Mouse (Mus musculus): ENCODE measurements around the gene Lcp1. TPM values are rescaled to one million over a fixed set of nuclear protein-coding genes. Genes with fewer than 3 reads are reported as not detected.

The Lcp1 gene
- total and polyA plus RNA-seq, 3 experiments, result 6.8 to 15.2 (median 14.3) TPM

DNA sequence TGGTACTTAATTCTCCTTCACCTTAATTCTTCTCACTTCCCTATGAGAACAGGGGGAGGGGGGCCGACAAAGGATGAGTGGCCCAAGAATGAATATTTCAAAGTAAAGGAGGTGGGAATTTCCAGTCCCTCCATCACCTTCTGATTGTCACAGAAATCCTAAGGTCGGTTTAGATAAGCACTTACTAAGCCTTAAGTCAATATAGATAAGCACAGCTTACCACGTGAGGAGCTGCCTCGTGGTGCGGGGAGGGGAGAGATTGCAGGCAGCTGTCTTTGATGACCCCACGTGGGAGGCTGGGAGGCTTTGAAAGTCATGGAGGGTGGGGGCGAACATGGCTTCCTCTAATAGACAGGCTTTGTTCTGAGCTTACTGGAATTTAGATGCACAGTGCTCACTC lies 66.8 kb downstream of the Lcp1 start:
- WGBS, result 35% methylated on average over 7 of the region's 7 CpGs
- H3K4me1 ChIP-seq (ENCODE audit: control insufficient read depth, insufficient read depth, low read length), result no peaks in the 10 kb centered on the region
- H3K27ac ChIP-seq, result no peak overlapping the region
- intact Hi-C loops (cut with DNase I), result loop anchor here (5.0 to 10.0 kb wide), 4 partner anchors 70 to 567 kb away; no protein-coding TSS in a partner anchor
- no peak for DNase-seq
- no peaks in the 10 kb centered on the region for H3K79me2 ChIP-seq (replicated peaks; ENCODE audit: control insufficient read depth, insufficient read depth, low read length)
- no peaks in the 10 kb centered on the region for H3K36me3 ChIP-seq (ENCODE audit: control insufficient read depth, insufficient read depth, low read length)
- TF ChIP-seq EP300 (IDR thresholded peaks at IDR 0.05; ENCODE audit: insufficient read depth, low read depth, low read length) (no peak), POLR2A (IDR thresholded peaks at IDR 0.05; ENCODE audit: insufficient read depth, low read depth, low read length) (no peak), CTCF (IDR thresholded peaks at IDR 0.05) (no peak)
- H3K27me3 ChIP-seq (ENCODE audit: control insufficient read depth, insufficient read depth, low read length), result no peaks in the 10 kb centered on the region
- no peak overlapping the region for H3K4me3 ChIP-seq
- H3K9ac ChIP-seq (ENCODE audit: low read depth, low read length), result no peak overlapping the region

GRCm38 (mm10) chr14:75205363-75206051 lies 74.6 kb downstream of the Lcp1 start:
- no peaks in the 10 kb centered on the region for H3K27me3 ChIP-seq (ENCODE audit: control insufficient read depth, insufficient read depth, low read length)
- WGBS, result 87% methylated on average over 6 of the region's 6 CpGs
- DNase-seq, result no peak

DNA sequence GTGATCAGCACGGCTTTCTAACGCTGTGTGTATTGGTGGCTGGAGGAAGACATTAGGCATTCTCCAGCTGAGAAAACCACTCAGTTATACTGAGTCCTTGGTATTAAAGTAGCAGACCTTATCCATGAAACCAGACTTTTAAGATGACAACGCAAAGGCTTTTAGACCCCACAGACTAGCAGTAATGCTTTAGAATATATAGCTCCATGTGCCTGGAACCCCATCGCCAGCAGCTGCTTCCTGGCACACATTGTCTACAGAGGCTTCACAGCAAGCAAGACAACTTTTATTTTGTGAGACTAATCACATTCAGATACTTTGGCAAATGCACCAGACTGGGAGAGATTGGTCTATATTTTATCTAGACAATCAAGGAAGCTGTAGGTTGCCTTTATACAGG lies 75.4 kb downstream of the Lcp1 start:
- Histone ChIP-seq H3K27me3 (ENCODE audit: control insufficient read depth, insufficient read depth, low read length) (no peaks in the 10 kb centered on the region), H3K9ac (ENCODE audit: low read depth, low read length) (no peak overlapping the region), H3K4me1 (ENCODE audit: control insufficient read depth, insufficient read depth, low read length) (no peaks in the 10 kb centered on the region), H3K4me3 (no peak overlapping the region), H3K79me2 (replicated peaks; ENCODE audit: control insufficient read depth, insufficient read depth, low read length) (no peaks in the 10 kb centered on the region), H3K36me3 (ENCODE audit: control insufficient read depth, insufficient read depth, low read length) (no peaks in the 10 kb centered on the region), H3K27ac (no peak overlapping the region)
- DNase-seq, result no peak
- no peak for TF ChIP-seq EP300 (IDR thresholded peaks at IDR 0.05; ENCODE audit: insufficient read depth, low read depth, low read length)
- TF ChIP-seq POLR2A (IDR thresholded peaks at IDR 0.05; ENCODE audit: insufficient read depth, low read depth, low read length), result no peak
- TF ChIP-seq CTCF (IDR thresholded peaks at IDR 0.05), result no peak
- 97% methylated on average over 4 of the region's 4 CpGs for WGBS
- intact Hi-C loops (cut with DNase I), result no loop called here

More at GRCm38 (mm10) chr14:75205363-75206051, 74.6 kb downstream of the Lcp1 start:
- Histone ChIP-seq H3K4me3 (no peak overlapping the region), H3K27ac (no peak overlapping the region), H3K9ac (ENCODE audit: low read depth, low read length) (no peak overlapping the region), H3K4me1 (ENCODE audit: control insufficient read depth, insufficient read depth, low read length) (no peaks in the 10 kb centered on the region), H3K36me3 (ENCODE audit: control insufficient read depth, insufficient read depth, low read length) (no peaks in the 10 kb centered on the region), H3K79me2 (replicated peaks; ENCODE audit: control insufficient read depth, insufficient read depth, low read length) (no peaks in the 10 kb centered on the region)
- TF ChIP-seq EP300 (IDR thresholded peaks at IDR 0.05; ENCODE audit: insufficient read depth, low read depth, low read length) (no peak), POLR2A (IDR thresholded peaks at IDR 0.05; ENCODE audit: insufficient read depth, low read depth, low read length) (no peak), CTCF (IDR thresholded peaks at IDR 0.05) (no peak)
- intact Hi-C loops (cut with DNase I), result no loop called here

GRCm38 (mm10) chr14:75208572-75209151 lies 77.8 kb downstream of the Lcp1 start:
- Histone ChIP-seq H3K27me3 (ENCODE audit: control insufficient read depth, insufficient read depth, low read length) (no peaks in the 10 kb centered on the region), H3K9ac (ENCODE audit: low read depth, low read length) (no peak overlapping the region)
- intact Hi-C loops (cut with DNase I), result no loop called here

DNA sequence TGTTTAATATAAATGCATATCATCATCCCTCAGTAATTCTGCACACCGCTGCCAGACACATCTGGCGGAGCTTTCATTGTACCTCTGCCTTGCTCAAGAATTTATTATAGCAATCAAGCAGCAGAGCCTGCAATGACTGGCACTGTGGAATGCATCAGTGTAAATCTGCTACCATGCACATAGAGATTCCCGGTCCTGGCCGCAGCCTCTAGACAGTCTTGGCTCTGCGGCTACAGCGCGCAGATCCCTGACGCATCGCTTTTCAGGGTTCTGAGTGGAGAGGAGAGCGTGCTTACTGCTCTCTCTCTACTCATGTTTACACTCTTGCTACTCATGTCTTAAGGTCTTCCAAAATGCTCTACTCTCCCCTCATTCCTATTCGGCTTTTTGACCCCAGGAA lies 82.9 kb downstream of the Lcp1 start:
- Histone ChIP-seq H3K27me3 (ENCODE audit: control insufficient read depth, insufficient read depth, low read length) (no peaks in the 10 kb centered on the region), H3K4me3 (no peak overlapping the region), H3K36me3 (ENCODE audit: control insufficient read depth, insufficient read depth, low read length) (no peaks in the 10 kb centered on the region), H3K4me1 (ENCODE audit: control insufficient read depth, insufficient read depth, low read length) (no peaks in the 10 kb centered on the region), H3K79me2 (replicated peaks; ENCODE audit: control insufficient read depth, insufficient read depth, low read length) (no peaks in the 10 kb centered on the region), H3K9ac (ENCODE audit: low read depth, low read length) (no peak overlapping the region), H3K27ac (no peak overlapping the region)
- DNase-seq, result no peak
- TF ChIP-seq CTCF (IDR thresholded peaks at IDR 0.05) (no peak), POLR2A (IDR thresholded peaks at IDR 0.05; ENCODE audit: insufficient read depth, low read depth, low read length) (no peak)
- WGBS, result 89% methylated on average over 11 of the region's 11 CpGs
- intact Hi-C loops (cut with DNase I), result no loop called here

More at GRCm38 (mm10) chr14:75208572-75209151, 77.8 kb downstream of the Lcp1 start:
- Histone ChIP-seq H3K36me3 (ENCODE audit: control insufficient read depth, insufficient read depth, low read length) (no peaks in the 10 kb centered on the region), H3K27ac (no peak overlapping the region), H3K79me2 (replicated peaks; ENCODE audit: control insufficient read depth, insufficient read depth, low read length) (no peaks in the 10 kb centered on the region), H3K4me3 (no peak overlapping the region), H3K4me1 (ENCODE audit: control insufficient read depth, insufficient read depth, low read length) (no peaks in the 10 kb centered on the region)
- no peak for DNase-seq
- TF ChIP-seq EP300 (IDR thresholded peaks at IDR 0.05; ENCODE audit: insufficient read depth, low read depth, low read length) (no peak), POLR2A (IDR thresholded peaks at IDR 0.05; ENCODE audit: insufficient read depth, low read depth, low read length) (no peak), CTCF (IDR thresholded peaks at IDR 0.05) (no peak)
- 81% methylated on average over 6 of the region's 6 CpGs for WGBS

DNA sequence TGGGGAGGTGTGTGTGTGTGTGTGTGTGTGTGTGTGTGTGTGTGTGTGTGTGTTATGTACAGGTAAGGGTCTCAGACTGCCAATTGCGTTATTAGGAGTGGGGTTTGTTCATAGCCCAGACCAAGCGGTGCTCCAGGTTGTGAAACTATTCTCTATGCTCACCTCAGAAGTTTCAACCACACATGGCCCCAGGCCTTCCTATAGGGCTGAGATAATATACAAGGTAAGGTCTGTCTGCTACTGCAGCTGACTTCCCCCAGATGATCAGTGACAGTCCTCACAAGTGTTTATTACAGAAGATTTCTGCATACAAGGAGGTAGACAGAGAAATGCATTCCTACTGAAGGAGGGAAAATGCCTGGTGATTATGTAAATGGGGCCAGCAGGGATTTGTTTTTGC lies 87.9 kb downstream of the Lcp1 start:
- no peak for DNase-seq
- WGBS, result 90% methylated on average over 2 of the region's 2 CpGs
- Histone ChIP-seq H3K4me3 (no peak overlapping the region), H3K4me1 (ENCODE audit: control insufficient read depth, insufficient read depth, low read length) (no peaks in the 10 kb centered on the region), H3K27ac (no peak overlapping the region), H3K9ac (ENCODE audit: low read depth, low read length) (no peak overlapping the region), H3K79me2 (replicated peaks; ENCODE audit: control insufficient read depth, insufficient read depth, low read length) (no peaks in the 10 kb centered on the region), H3K36me3 (ENCODE audit: control insufficient read depth, insufficient read depth, low read length) (no peaks in the 10 kb centered on the region), H3K27me3 (ENCODE audit: control insufficient read depth, insufficient read depth, low read length) (no peaks in the 10 kb centered on the region)
- TF ChIP-seq CTCF (IDR thresholded peaks at IDR 0.05), result no peak
- no peak for TF ChIP-seq EP300 (IDR thresholded peaks at IDR 0.05; ENCODE audit: insufficient read depth, low read depth, low read length)
- TF ChIP-seq POLR2A (IDR thresholded peaks at IDR 0.05; ENCODE audit: insufficient read depth, low read depth, low read length), result no peak
- intact Hi-C loops (cut with DNase I), result no loop called here

Measured in heart, adult 2 months (tissue).